Mouse (Mus musculus) heart, adult 2 months (tissue): ENCODE measurements at regions not wholly inside any gene's neighbourhood (a gene's known extent, or its start where the extent isn't known, plus 50 kb on each side); places are given as distances from the start of the nearest gene placed in this dataset.
A peak's percentile ranks its signal among the peaks of the same experiment; 100 is the strongest.

Source experiments
- DNase-seq, 2 experiments: peaks; one replicate each; pipeline ENCODE4 v3.0.0; 2021
- H3K27ac ChIP-seq: fragments of 200-600 bp; 2 replicates; pipeline ENCODE4 v1.8.1; 2022
- H3K27me3 ChIP-seq: fragments of 200-500 bp; 2 replicates; pipeline ENCODE4 v1.6.1; 2012; ENCODE audit warnings: mild to moderate bottlenecking, low read length, inconsistent platforms, mixed read lengths; ENCODE audit not compliant: control insufficient read depth, insufficient read depth
- H3K36me3 ChIP-seq: fragments of 200-500 bp; 2 replicates; pipeline ENCODE4 v1.6.1; 2012; ENCODE audit warnings: low read length, inconsistent platforms; ENCODE audit not compliant: control insufficient read depth, insufficient read depth
- H3K4me1 ChIP-seq: fragments of 200-500 bp; 2 replicates; pipeline ENCODE4 v1.6.1; 2011; ENCODE audit warnings: low read length; ENCODE audit not compliant: control insufficient read depth, insufficient read depth
- H3K4me3 ChIP-seq: fragments of 200-600 bp; 2 replicates; pipeline ENCODE4 v1.8.1; 2022
- H3K79me2 ChIP-seq: fragments of 200-500 bp; replicated peaks from 2 replicates; pipeline ENCODE4 v1.6.1; 2012; ENCODE audit warnings: mild to moderate bottlenecking, inconsistent platforms, low read length, moderate library complexity, mixed read lengths; ENCODE audit not compliant: control insufficient read depth, insufficient read depth
- H3K9ac ChIP-seq: fragments of 200-500 bp; 2 replicates; pipeline ENCODE4 v1.6.1; 2012; ENCODE audit warnings: low read depth, mild to moderate bottlenecking, control low read depth, inconsistent platforms, low read length, mixed read lengths
- CTCF ChIP-seq: fragments of 200-600 bp; IDR thresholded peaks from 2 replicates; pipeline ENCODE4 v1.8.1; 2022; ENCODE audit warnings: antibody characterized with exemption, mild to moderate bottlenecking, moderate library complexity
- EP300 ChIP-seq: fragments of 200-500 bp; IDR thresholded peaks from 2 replicates; pipeline ENCODE4 v1.6.1; 2011; ENCODE audit warnings: low read depth, low read length, control low read depth; ENCODE audit not compliant: insufficient read depth
- POLR2A ChIP-seq: fragments of 200-500 bp; IDR thresholded peaks from 2 replicates; pipeline ENCODE4 v1.6.1; 2011; ENCODE audit warnings: mild to moderate bottlenecking, low read depth, low read length, control low read depth; ENCODE audit not compliant: insufficient read depth
- WGBS: fragments of 180-500 bp; shearing (Covaris S2); methylation state at CpG from one replicate; pipeline ENCODE4 v1.1.7; 2018; 5-methylcytosine and 5-hydroxymethylcytosine counted together
- intact Hi-C: fragments of 180-260 bp; cut with DNase I; formaldehyde crosslinking; loops from one replicate; pipeline ENCODE4 v1.15.1; 2025

GRCm38 (mm10) chr13:28607551-28608114 lies 345.9 kb downstream of the Sox4 start:
- 29% methylated on average over 6 of the region's 6 CpGs for WGBS
- no peaks in the 10 kb centered on the region for H3K79me2 ChIP-seq
- H3K9ac ChIP-seq: no peak overlapping the region
- H3K27me3 ChIP-seq: no peaks in the 10 kb centered on the region
- no peak overlapping the region; the same call in 1 of the 2 replicates for H3K27ac ChIP-seq
- H3K36me3 ChIP-seq: peaks cover 3% of the 10 kb centered on the region; the same call in 1 of the 2 replicates
- intact Hi-C loops: no loop called here
- H3K4me1 ChIP-seq: no peaks in the 10 kb centered on the region
- H3K4me3 ChIP-seq: no peak overlapping the region
- DNase-seq: peak in 1 of 2 experiments; percentile 44
- TF ChIP-seq CTCF (no peak), EP300 (no peak), POLR2A (no peak)

- H3K4me1 ChIP-seq: no peaks in the 10 kb centered on the region
- intact Hi-C loops: no loop called here
- no peak overlapping the region for H3K4me3 ChIP-seq
- no peaks in the 10 kb centered on the region for H3K27me3 ChIP-seq
- DNase-seq: no peak
- TF ChIP-seq EP300 (no peak), CTCF (no peak), POLR2A (no peak)
- H3K9ac ChIP-seq: no peak overlapping the region
- WGBS: 62% methylated on average over 1 of the region's 1 CpGs
- H3K36me3 ChIP-seq: peaks cover 3% of the 10 kb centered on the region; the same call in 1 of the 2 replicates
- no peak overlapping the region for H3K27ac ChIP-seq
- no peaks in the 10 kb centered on the region for H3K79me2 ChIP-seq
These were observed 346.9 kb downstream of the Sox4 start for GRCm38 (mm10) chr13:28606651-28607050.

GRCm38 (mm10) chr13:28605833-28606232 lies 347.7 kb downstream of the Sox4 start:
- H3K27me3 ChIP-seq: no peaks in the 10 kb centered on the region
- intact Hi-C loops: no loop called here
- TF ChIP-seq CTCF: no peak
- TF ChIP-seq POLR2A: no peak
- TF ChIP-seq EP300: no peak
- peaks cover 3% of the 10 kb centered on the region; the same call in 1 of the 2 replicates for H3K36me3 ChIP-seq
- WGBS: 74% methylated on average over 1 of the region's 1 CpGs
- no peaks in the 10 kb centered on the region for H3K79me2 ChIP-seq
- H3K9ac ChIP-seq: no peak overlapping the region
- no peak for DNase-seq
- peaks cover 1% of the 10 kb centered on the region; the same call in 1 of the 2 replicates for H3K4me1 ChIP-seq
- no peak overlapping the region for H3K4me3 ChIP-seq
- no peak overlapping the region for H3K27ac ChIP-seq

GRCm38 (mm10) chr13:28604016-28604415 lies 346.7 kb downstream of the Gm11361 start:
- DNase-seq: peak; percentile 36 to 58
- 25% methylated on average over 6 of the region's 6 CpGs for WGBS

GRCm38 (mm10) chr13:28600792-28601191 lies 343.5 kb downstream of the Gm11361 start:
- Histone ChIP-seq H3K27me3 (no peaks in the 10 kb centered on the region), H3K4me1 (peaks cover 1% of the 10 kb centered on the region), H3K9ac (no peak overlapping the region), H3K36me3 (no peaks in the 10 kb centered on the region), H3K4me3 (no peak overlapping the region), H3K79me2 (no peaks in the 10 kb centered on the region), H3K27ac (no peak overlapping the region)
- TF ChIP-seq CTCF (no peak), POLR2A (no peak), EP300 (no peak)
- 37% methylated on average over 5 of the region's 5 CpGs for WGBS
- intact Hi-C loops: no loop called here
- DNase-seq: peak in 1 of 2 experiments; percentile 36

More at GRCm38 (mm10) chr13:28604016-28604415, 346.7 kb downstream of the Gm11361 start:
- H3K36me3 ChIP-seq: peaks cover 3% of the 10 kb centered on the region; the same call in 1 of the 2 replicates
- H3K79me2 ChIP-seq: no peaks in the 10 kb centered on the region
- no peak overlapping the region for H3K9ac ChIP-seq
- H3K4me1 ChIP-seq: peaks cover 1% of the 10 kb centered on the region
- no peak for TF ChIP-seq POLR2A
- H3K4me3 ChIP-seq: no peak overlapping the region
- H3K27me3 ChIP-seq: no peaks in the 10 kb centered on the region
- intact Hi-C loops: no loop called here
- H3K27ac ChIP-seq: no peak overlapping the region

GRCm38 (mm10) chr13:28596367-28596766 lies 339.0 kb downstream of the Gm11361 start:
- intact Hi-C loops: no loop called here
- no peak for DNase-seq
- Histone ChIP-seq H3K27me3 (no peaks in the 10 kb centered on the region), H3K27ac (no peak overlapping the region), H3K9ac (no peak overlapping the region), H3K36me3 (no peaks in the 10 kb centered on the region), H3K4me1 (peaks cover 1% of the 10 kb centered on the region), H3K4me3 (no peak overlapping the region), H3K79me2 (no peaks in the 10 kb centered on the region)
- 93% methylated on average over 2 of the region's 2 CpGs for WGBS
- TF ChIP-seq POLR2A (no peak), EP300 (no peak), CTCF (no peak)
